Mouse (Mus musculus) kidney, postnatal 0 days (tissue): ENCODE measurements around the gene Phb. TPM values are rescaled to one million over a fixed set of nuclear protein-coding genes. Genes with fewer than 3 reads are reported as not detected.
A peak's percentile ranks its signal among the peaks of the same experiment; 100 is the strongest.

Experiments used
- ATAC-seq: fragments of 200-750 bp; cut with Nextera tagmentation; replicated peaks from 2 replicates; pipeline ENCODE4 v1.8.0; 2017; ENCODE audit warnings: low read depth, moderate number of reproducible peaks, moderate TSS enrichment, moderate library complexity; ENCODE audit not compliant: low FRiP score
- DNase-seq: peaks from one replicate; pipeline ENCODE4 v3.0.0-alpha.2; 2016; ENCODE audit warnings: low spot score
- H3K27ac ChIP-seq: fragments of 300-500 bp; sonication (generic); 2 replicates; pipeline ENCODE4 v1.5.1; 2014; ENCODE audit warnings: mild to moderate bottlenecking
- H3K27me3 ChIP-seq: fragments of 300-500 bp; sonication (generic); 2 replicates; pipeline ENCODE4 v1.6.1; 2014; ENCODE audit warnings: low read length, mixed read lengths; ENCODE audit not compliant: insufficient read depth
- H3K36me3 ChIP-seq: fragments of 300-500 bp; sonication (generic); 2 replicates; pipeline ENCODE4 v1.6.1; 2014; ENCODE audit warnings: low read length, mixed read lengths; ENCODE audit not compliant: insufficient read depth
- H3K4me1 ChIP-seq: fragments of 300-500 bp; sonication (generic); replicated peaks from 2 replicates; pipeline ENCODE4 v1.6.1; 2014; ENCODE audit warnings: antibody characterized with exemption, low read length, mixed read lengths; ENCODE audit not compliant: insufficient read depth
- H3K4me2 ChIP-seq: fragments of 300-500 bp; sonication (generic); 2 replicates; pipeline ENCODE4 v1.6.1; 2014; ENCODE audit warnings: mild to moderate bottlenecking, low read length, moderate library complexity, mixed read lengths
- H3K4me3 ChIP-seq: fragments of 300-500 bp; sonication (generic); replicated peaks from 2 replicates; pipeline ENCODE4 v1.5.1; 2014; ENCODE audit warnings: low read depth, low read length
- H3K9ac ChIP-seq: fragments of 300-500 bp; sonication (generic); 2 replicates; pipeline ENCODE4 v1.6.1; 2014; ENCODE audit warnings: low read depth, low read length
- H3K9me3 ChIP-seq: fragments of 300-500 bp; sonication (generic); replicated peaks from 2 replicates; pipeline ENCODE4 v1.6.1; 2016; ENCODE audit warnings: low read length, inconsistent platforms, mixed read lengths
- CTCF ChIP-seq: IDR thresholded peaks from 2 replicates; pipeline ENCODE4 v1.5.1; 2016; ENCODE audit warnings: antibody characterized with exemption, low read depth, mild to moderate bottlenecking, moderate library complexity
- WGBS: fragments of 180-500 bp; shearing (Covaris S2); extraction: QIAGEN DNeasy Blood & Tissue Kit; methylation state at CpG from one replicate; pipeline ENCODE4 v1.1.7; 2014; 5-methylcytosine and 5-hydroxymethylcytosine counted together
- polyA plus RNA-seq: library from polyadenylated mRNA; unstranded; fragments of >200 nt; fragmentation: Nextera tagmentation; extraction: Ambion mirVana; gene quantifications from 2 replicates; pipeline ENCODE4 v1.2.1, GENCODE M21; 2015

Phb gene
- polyA plus RNA-seq, 1 experiment from 2014 or later: 318 TPM

GRCm38 (mm10) chr11:95687084-95687656 lies 20.4 kb downstream of the Phb start:
- DNase-seq: peak; percentile 54

GRCm38 (mm10) chr11:95688515-95688914 lies 21.8 kb downstream of the Phb start:
- TF ChIP-seq CTCF: no peak
- H3K27me3 ChIP-seq: no peaks in the 10 kb centered on the region
- H3K36me3 ChIP-seq: no peaks in the 10 kb centered on the region
- H3K4me1 ChIP-seq: 0 out of 2 replicates have a peak, but pooled peaks cover 3% of the 10 kb centered on the region
- no peak overlapping the region for H3K4me3 ChIP-seq
- ATAC-seq (no peak), DNase-seq (peak; percentile 78)
- 53% methylated on average over 6 of the region's 6 CpGs for WGBS
- no peaks in the 10 kb centered on the region for H3K9me3 ChIP-seq
- peak overlapping the region; percentile 75 for H3K27ac ChIP-seq
- no peak overlapping the region for H3K9ac ChIP-seq
- H3K4me2 ChIP-seq: no peak overlapping the region

More at GRCm38 (mm10) chr11:95687084-95687656, 20.4 kb downstream of the Phb start:
- H3K27ac ChIP-seq: no peak overlapping the region
- no peaks in the 10 kb centered on the region for H3K27me3 ChIP-seq
- H3K36me3 ChIP-seq: no peaks in the 10 kb centered on the region
- peak; percentile 61 for TF ChIP-seq CTCF
- no peak overlapping the region for H3K4me2 ChIP-seq
- no peak overlapping the region for H3K4me3 ChIP-seq
- H3K9me3 ChIP-seq: no peaks in the 10 kb centered on the region
- no peak overlapping the region for H3K9ac ChIP-seq
- ATAC-seq: no peak
- H3K4me1 ChIP-seq: 0 out of 2 replicates have a peak, but pooled peaks cover 3% of the 10 kb centered on the region
- WGBS: 35% methylated on average over 11 of the region's 11 CpGs

DNA sequence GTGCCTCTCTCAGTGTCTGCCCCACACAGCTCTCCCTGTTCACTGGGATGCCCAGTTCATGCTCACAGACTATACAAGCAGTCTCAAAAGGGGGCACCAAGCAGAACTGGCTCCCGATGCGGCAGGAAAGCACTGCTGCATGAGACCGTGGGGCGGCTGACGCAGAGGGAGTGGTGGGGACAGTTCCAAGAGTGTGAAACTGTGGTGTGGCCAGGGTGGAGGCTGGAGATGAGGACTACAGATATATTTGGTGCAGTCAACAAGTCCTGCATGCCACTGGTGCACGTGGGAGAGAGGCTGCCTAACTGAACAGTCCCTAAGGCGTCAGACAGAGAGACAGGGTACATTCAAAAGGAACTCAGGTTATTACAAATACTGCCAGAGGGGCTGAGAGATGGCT lies 22.2 kb downstream of the Phb start:
- no peak for ATAC-seq

DNA sequence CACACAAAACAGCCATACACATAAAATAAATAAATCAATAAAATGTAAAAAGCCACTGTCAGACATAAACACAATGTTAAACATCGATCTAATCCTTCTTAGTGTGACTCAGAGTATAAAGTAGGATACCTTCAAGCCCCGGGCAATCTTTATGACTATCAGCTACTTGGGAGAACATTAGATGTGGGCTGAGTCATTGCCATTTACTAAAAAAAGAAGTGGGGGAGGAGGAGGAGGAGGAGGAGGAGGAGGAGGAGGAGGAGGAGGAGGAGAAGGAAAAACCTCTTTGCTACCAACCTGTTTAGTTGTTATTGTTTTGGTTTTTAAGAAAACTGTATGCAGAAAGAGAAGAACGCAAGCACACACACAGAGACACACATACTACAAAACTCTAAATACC lies 22.8 kb downstream of the Phb start:
- Histone ChIP-seq H3K9me3 (no peaks in the 10 kb centered on the region), H3K27me3 (no peaks in the 10 kb centered on the region), H3K4me2 (no peak overlapping the region), H3K9ac (no peak overlapping the region), H3K4me3 (no peak overlapping the region), H3K36me3 (no peaks in the 10 kb centered on the region), H3K27ac (0 out of 2 replicates have a peak overlapping the region, but pooled peaks have one; percentile 75), H3K4me1 (0 out of 2 replicates have a peak, but pooled peaks cover 3% of the 10 kb centered on the region)
- ATAC-seq (no peak), DNase-seq (no peak)
- WGBS: 78% methylated on average over 3 of the region's 3 CpGs
- no peak for TF ChIP-seq CTCF

More for the DNA sequence above, 22.2 kb downstream of the Phb start:
- H3K9me3 ChIP-seq: no peaks in the 10 kb centered on the region
- H3K36me3 ChIP-seq: no peaks in the 10 kb centered on the region
- H3K27ac ChIP-seq: peak overlapping the region; percentile 75
- H3K27me3 ChIP-seq: no peaks in the 10 kb centered on the region
- 52% methylated on average over 7 of the region's 7 CpGs for WGBS
- H3K4me2 ChIP-seq: no peak overlapping the region
- TF ChIP-seq CTCF: no peak
- no peak for DNase-seq
- no peak overlapping the region for H3K4me3 ChIP-seq
- H3K9ac ChIP-seq: no peak overlapping the region
- H3K4me1 ChIP-seq: 0 out of 2 replicates have a peak, but pooled peaks cover 3% of the 10 kb centered on the region

GRCm38 (mm10) chr11:95698541-95698940 lies 31.8 kb downstream of the Phb start:
- TF ChIP-seq CTCF: no peak

GRCm38 (mm10) chr11:95700778-95701739 lies 34.3 kb downstream of the Phb start:
- Histone ChIP-seq H3K27ac (no peak overlapping the region), H3K27me3 (no peaks in the 10 kb centered on the region), H3K9ac (no peak overlapping the region), H3K4me3 (no peak overlapping the region), H3K9me3 (no peaks in the 10 kb centered on the region), H3K36me3 (no peaks in the 10 kb centered on the region), H3K4me1 (no peaks in the 10 kb centered on the region), H3K4me2 (no peak overlapping the region)
- 84% methylated on average over 13 of the region's 13 CpGs for WGBS
- DNase-seq (no peak), ATAC-seq (no peak)
- no peak for TF ChIP-seq CTCF

More at GRCm38 (mm10) chr11:95698541-95698940, 31.8 kb downstream of the Phb start:
- Histone ChIP-seq H3K9ac (no peak overlapping the region), H3K4me3 (no peak overlapping the region), H3K4me1 (no peaks in the 10 kb centered on the region), H3K27me3 (no peaks in the 10 kb centered on the region), H3K4me2 (no peak overlapping the region), H3K9me3 (no peaks in the 10 kb centered on the region), H3K36me3 (no peaks in the 10 kb centered on the region), H3K27ac (no peak overlapping the region)
- ATAC-seq: no peak
- 68% methylated on average over 5 of the region's 5 CpGs for WGBS
- no peak for DNase-seq
